Comparison of ENCODE assay signal across 20 mouse cellular contexts in the genomic region with DNA sequence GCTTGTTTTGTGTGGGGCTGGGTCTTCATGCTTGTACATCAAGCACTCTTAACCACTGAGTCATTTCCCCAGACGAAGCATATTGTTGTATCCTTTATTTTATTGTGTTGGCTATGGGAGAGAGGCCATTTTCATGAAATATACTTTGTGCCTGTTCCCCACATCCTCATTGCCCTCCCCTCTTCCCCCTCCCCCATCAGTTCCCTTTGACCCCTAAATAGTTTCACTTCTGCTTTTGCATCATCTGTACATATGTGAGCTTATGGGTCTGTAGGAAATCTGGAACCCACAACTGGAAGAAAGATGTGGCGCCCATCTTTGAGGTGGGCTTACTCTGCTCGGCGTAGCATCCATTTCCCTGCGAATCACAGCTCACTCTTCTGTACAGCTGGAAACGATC. TPM values are rescaled to one million over a fixed set of nuclear protein-coding genes. Genes with fewer than 3 reads are reported as not detected.
A peak's percentile ranks its signal among the peaks of the same experiment; 100 is the strongest.
DNase-seq lines count a peak whose midpoint lies in the region; ATAC-seq and TF ChIP-seq lines count a peak whose summit lies in the region.
"Had no signal": no experiment of that assay in that cellular context is flagged by ENCODE, and none has a peak within 500 bp of the region (broad histone marks: within the 10 kb centered on the region; RNA-seq: fewer than 3 reads in every experiment).

No protein-coding gene starts in this region.

- H3K27me3 ChIP-seq in neural tube, embryonic 13.5 days, result no peaks in the 10 kb centered on the region
- H3K27me3 ChIP-seq in limb, embryonic 13.5 days, result no peaks in the 10 kb centered on the region
- H3K27me3 ChIP-seq in small intestine, adult 2 months (ENCODE audit: control insufficient read depth, insufficient read depth, low read length), result no peaks in the 10 kb centered on the region
- H3K27me3 ChIP-seq: heart, embryonic 13.5 days had no signal

- H3K4me1 ChIP-seq in neural tube, embryonic 13.5 days (replicated peaks), result peaks cover 29% of the 10 kb centered on the region
- H3K4me1 ChIP-seq in brown adipose tissue, adult 24 weeks (ENCODE audit: control insufficient read depth, insufficient read depth, insufficient read length, low read length), result no peaks in the 10 kb centered on the region
- peaks cover 34% of the 10 kb centered on the region for H3K4me1 ChIP-seq in limb, embryonic 13.5 days
- H3K4me1 ChIP-seq in small intestine, adult 2 months (ENCODE audit: control insufficient read depth, insufficient read depth, insufficient read length, low read length), result peaks cover 8% of the 10 kb centered on the region; the same call in 1 of the 2 replicates

- no peak for TF ChIP-seq POLR2A in small intestine, adult 2 months (IDR thresholded peaks at IDR 0.05; ENCODE audit: low read depth, low read length)

- no peak overlapping the region for H3K4me2 ChIP-seq in neural tube, embryonic 13.5 days
- no peak overlapping the region for H3K4me2 ChIP-seq in limb, embryonic 13.5 days (replicated peaks)
- H3K4me2 ChIP-seq: heart, embryonic 13.5 days; lung, embryonic 14.5 days had no signal

- no peak for TF ChIP-seq CTCF in small intestine, adult 2 months (IDR thresholded peaks at IDR 0.05; ENCODE audit: extremely low read depth, insufficient read length, insufficient replicate concordance, low read depth, low read length)

- H3K27ac ChIP-seq in neural tube, embryonic 13.5 days (replicated peaks), result peak overlapping the region; percentile 74
- peak overlapping the region; percentile 7; the same call in 1 of the 2 replicates for H3K27ac ChIP-seq in brown adipose tissue, adult 24 weeks (replicated peaks; ENCODE audit: low read depth, low read length)
- peak overlapping the region; percentile 52; the same call in 1 of the 2 replicates for H3K27ac ChIP-seq in limb, embryonic 13.5 days
- H3K27ac ChIP-seq in small intestine, adult 2 months (ENCODE audit: insufficient read depth, low read depth, low read length), result peak overlapping the region; percentile 2; the same call in 1 of the 2 replicates
- H3K27ac ChIP-seq: heart, embryonic 13.5 days; left cerebral cortex, adult 2 months had no signal

- H3K36me3 ChIP-seq in neural tube, embryonic 13.5 days, result no peaks in the 10 kb centered on the region
- H3K36me3 ChIP-seq in limb, embryonic 13.5 days, result no peaks in the 10 kb centered on the region
- no peaks in the 10 kb centered on the region for H3K36me3 ChIP-seq in small intestine, adult 2 months (ENCODE audit: control insufficient read depth, insufficient read depth, low read length)
- H3K36me3 ChIP-seq: heart, embryonic 13.5 days had no signal

- DNase-seq in neural tube, embryonic 10.5 days (ENCODE audit: extremely low spot score, low spot score), result no peak
- no peak for DNase-seq in ovary, postnatal 36 days (ENCODE audit: low spot score)
- no peak for DNase-seq in frontal cortex, adult 2 months (ENCODE audit: extremely low spot score in 1 of 2, low spot score in 1 of 2)
- no peak for DNase-seq in gastrocnemius, postnatal 36 days
- DNase-seq: adrenal gland, postnatal 10 days; cerebellum, adult 8-10 months; heart, postnatal 36 days; kidney, adult 11 months; kidney, postnatal 14 days; lung, embryonic 14.5 days; retina, postnatal 1 day had no signal

- H3K9me3 ChIP-seq in neural tube, embryonic 13.5 days, result no peaks in the 10 kb centered on the region; the same call in 1 of the 2 replicates
- H3K9me3 ChIP-seq in limb, embryonic 13.5 days, result peaks cover 5% of the 10 kb centered on the region
- H3K9me3 ChIP-seq: heart, embryonic 13.5 days had no signal

- no peak for ATAC-seq in neural tube, embryonic 13.5 days (ENCODE audit: low read depth)
- no peak for ATAC-seq in limb, embryonic 13.5 days (ENCODE audit: low FRiP score, low read depth)
- ATAC-seq: hindbrain, embryonic 16.5 days had no signal

- H3K4me3 ChIP-seq in neural tube, embryonic 13.5 days, result no peak overlapping the region
- H3K4me3 ChIP-seq in brown adipose tissue, adult 24 weeks (ENCODE audit: insufficient read depth, low read depth, low read length), result no peak overlapping the region
- no peak overlapping the region for H3K4me3 ChIP-seq in limb, embryonic 13.5 days
- no peak overlapping the region for H3K4me3 ChIP-seq in small intestine, adult 2 months (ENCODE audit: low read depth, low read length)
- H3K4me3 ChIP-seq: heart, embryonic 13.5 days; left cerebral cortex, adult 2 months had no signal

- intact Hi-C loops in gastrocnemius, postnatal 36 days (cut with DNase I), result no loop called here

- 95% methylated on average over 6 of the region's 6 CpGs for WGBS in neural tube, embryonic 13.5 days
- 90% methylated on average over 6 of the region's 6 CpGs for WGBS in limb, embryonic 13.5 days
- WGBS in small intestine, adult 2 months, result 84% methylated on average over 6 of the region's 6 CpGs

- no peak overlapping the region for H3K9ac ChIP-seq in neural tube, embryonic 13.5 days
- H3K9ac ChIP-seq in limb, embryonic 13.5 days, result no peak overlapping the region
- H3K9ac ChIP-seq: heart, embryonic 13.5 days; lung, embryonic 14.5 days had no signal

RNA-seq across cellular contexts. Expression of a gene that starts 13.8 kb away (rescaled TPM):
- 0.25 and 0.66 TPM in 2 replicates for polyA plus RNA-seq in neural tube, embryonic 13.5 days (2015; fragmentation: Nextera tagmentation; extraction: Ambion mirVana)
- not detected in 2 replicates for polyA plus RNA-seq in brown adipose tissue, adult 24 weeks (2012; ENCODE audit: insufficient read depth, insufficient read length, missing spikeins)
- 0.42 and 0.61 TPM in 2 replicates for polyA plus RNA-seq in limb, embryonic 13.5 days (2015; fragmentation: Nextera tagmentation; extraction: Ambion mirVana)
- polyA plus RNA-seq in small intestine, adult 2 months (2012; rRNA removed), result 9.3 and 17.1 TPM in 2 replicates
- polyA plus RNA-seq in frontal cortex, adult 2 months (2012; rRNA removed), result 0.20 and 0.27 TPM in 2 replicates
- 1 to 10 TPM in 1 of 2 experiments, under 1 TPM in 1; 0.51 to 1.1 TPM for total RNA-seq in gastrocnemius, postnatal 36 days (2021)
- total RNA-seq: midbrain, postnatal 0 days had no signal
- polyA plus RNA-seq: forebrain, embryonic 11.5 days had no signal

Comparison
In these comparisons a context has a peak if more than half of its experiments do, and no peak if none do; other contexts are left out.
1. H3K27ac ChIP-seq: peak in every context shown above with its lines; median percentile 74 in neural tube, embryonic 13.5 days; 52 in limb, embryonic 13.5 days; 7 in brown adipose tissue, adult 24 weeks; 2 in small intestine, adult 2 months.